Mouse (Mus musculus) heart, postnatal 4 days (tissue): ENCODE results near the gene Ephb1. TPM values are rescaled to one million over a fixed set of nuclear protein-coding genes. Genes with fewer than 3 reads are reported as not detected.

ENCODE experiments used
- DNase-seq: peaks from one replicate; pipeline ENCODE4 v3.0.0; 2021
- total RNA-seq, 2 experiments: library from RNA; stranded (reverse); gene quantifications; 2 replicates each; pipeline ENCODE4 v1.2.3; 2021

Gene Ephb1
- 1 to 10 TPM; 8.3 to 9.7 TPM for total RNA-seq

DNA sequence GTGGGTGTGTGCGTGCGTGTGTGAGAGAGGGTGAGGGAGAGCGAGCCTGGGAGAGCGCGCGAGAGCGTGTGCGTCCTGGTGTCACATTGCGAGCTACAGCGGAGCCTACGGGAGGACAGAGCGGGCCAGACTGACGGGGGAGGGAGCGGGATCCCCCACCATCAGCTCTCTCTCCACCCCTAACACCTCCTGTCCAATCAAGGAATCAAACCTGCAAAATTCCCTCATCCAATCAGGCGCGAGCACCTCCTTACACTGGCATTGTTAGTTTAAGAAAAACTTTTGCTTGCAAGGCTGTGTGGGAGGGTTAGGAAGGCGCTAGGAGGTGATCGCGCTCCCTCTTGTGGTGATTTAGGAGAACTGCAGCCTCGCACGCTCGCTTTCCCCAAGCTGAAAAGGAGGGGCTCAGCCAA, at the start of gene Ephb1:
Gene Ephb1 (minus strand): TSS at position 133 of the 413 bp plus-strand sequence.
- peak; percentile 88 for DNase-seq

DNA sequence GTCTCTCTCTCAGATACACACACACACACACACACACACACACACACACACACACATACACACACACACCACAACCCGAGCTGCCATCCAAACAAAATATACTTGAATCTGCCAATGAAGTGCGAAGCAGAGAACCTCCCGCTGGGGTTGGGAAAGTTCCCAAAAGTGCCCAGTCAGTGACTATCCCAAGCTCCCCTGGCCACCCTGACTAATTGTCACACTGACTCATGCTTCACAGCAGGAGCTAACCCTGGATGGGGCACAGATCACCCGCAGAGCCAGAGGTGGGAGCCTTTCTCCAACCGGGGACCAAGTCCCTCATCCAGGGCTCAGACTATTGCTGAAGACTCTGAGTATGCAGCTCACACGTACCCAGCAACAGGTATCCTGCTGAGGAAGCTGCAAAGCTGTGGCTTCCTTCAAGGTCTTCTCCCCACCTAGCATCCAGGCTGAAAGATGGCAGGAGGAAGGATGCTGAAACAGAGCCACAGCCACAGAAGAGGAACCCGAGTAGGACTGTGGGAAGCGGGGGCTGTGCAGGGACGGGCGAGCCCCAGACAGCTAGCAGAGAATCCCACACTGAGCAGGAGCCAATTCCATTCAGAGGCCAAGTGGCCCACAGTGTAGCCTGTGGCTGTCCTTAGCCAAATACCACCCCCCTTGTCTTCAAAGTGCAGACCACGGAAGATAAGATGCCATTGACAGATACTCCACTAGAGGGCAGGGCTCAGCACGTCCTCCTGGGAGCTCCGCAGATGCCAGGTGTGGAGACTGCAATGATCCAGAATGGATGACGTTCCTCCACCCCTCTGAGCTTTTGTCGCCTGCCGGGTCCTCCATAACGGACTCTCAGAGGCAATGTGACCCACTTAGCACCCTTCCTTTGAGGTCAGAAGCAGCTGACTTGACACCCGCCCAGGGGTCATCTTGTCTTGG, 48.9 kb upstream of the Ephb1 start:
- peak; percentile 50 for DNase-seq

DNA sequence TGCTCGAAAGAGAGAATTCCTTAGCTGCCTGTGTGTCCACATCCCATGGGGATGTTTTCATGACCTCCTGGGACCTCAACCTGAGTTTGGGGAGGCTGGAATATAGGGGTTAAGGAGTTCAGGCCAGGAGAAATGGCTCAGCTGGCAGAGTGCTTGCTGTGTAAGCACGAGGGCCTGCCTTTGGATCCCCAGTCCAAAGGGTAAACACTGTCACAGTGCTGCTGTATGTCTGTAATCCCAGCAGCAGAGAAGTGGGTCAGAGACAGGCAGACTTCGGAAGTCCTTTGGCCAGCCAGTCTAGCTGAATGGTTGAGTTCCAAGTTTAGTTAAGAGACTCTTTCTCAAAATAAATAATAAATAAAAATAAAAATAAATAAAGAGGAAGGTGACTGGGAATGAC, 48.2 kb upstream of the Ephb1 start:
- no peak for DNase-seq

DNA sequence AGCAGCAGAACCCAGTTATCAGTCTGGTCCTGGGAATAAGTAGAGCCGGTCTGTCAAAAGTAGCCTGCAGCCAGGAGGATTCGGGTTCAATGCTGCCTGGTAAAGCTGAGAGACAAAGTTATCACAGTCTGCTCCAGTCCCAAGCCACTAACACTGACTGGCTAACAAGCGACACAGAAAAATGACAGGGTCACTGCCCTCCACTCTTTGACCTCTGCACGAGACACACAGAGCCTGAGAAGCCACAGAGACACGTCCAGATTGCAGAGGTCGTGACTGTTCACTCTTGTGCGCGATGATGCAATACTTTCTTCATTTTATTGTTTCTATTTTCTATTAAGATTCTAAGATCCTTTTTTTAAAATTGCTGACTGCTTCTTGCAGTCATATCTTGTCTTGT, 33.8 kb upstream of the Ephb1 start:
- no peak for DNase-seq

DNA sequence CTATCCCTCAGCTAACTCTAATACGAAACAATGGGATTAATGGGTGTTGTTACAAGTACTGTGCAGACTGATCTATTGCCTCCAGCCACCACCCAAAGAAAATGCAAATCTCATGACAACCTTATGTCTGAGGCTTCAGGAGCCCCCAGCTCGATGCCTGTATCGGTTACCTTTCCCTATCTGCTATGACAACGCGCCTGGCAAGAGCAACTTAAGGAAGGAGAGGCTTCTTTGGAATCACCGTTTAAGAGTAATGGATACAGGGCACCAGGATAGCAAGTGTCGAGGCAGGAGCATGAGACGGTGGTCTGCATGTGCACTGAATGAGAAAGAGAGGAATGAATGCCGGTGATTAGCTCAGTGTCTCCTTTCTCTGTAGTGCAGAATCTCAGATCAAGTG, 32.3 kb upstream of the Ephb1 start:
- DNase-seq, result no peak

DNA sequence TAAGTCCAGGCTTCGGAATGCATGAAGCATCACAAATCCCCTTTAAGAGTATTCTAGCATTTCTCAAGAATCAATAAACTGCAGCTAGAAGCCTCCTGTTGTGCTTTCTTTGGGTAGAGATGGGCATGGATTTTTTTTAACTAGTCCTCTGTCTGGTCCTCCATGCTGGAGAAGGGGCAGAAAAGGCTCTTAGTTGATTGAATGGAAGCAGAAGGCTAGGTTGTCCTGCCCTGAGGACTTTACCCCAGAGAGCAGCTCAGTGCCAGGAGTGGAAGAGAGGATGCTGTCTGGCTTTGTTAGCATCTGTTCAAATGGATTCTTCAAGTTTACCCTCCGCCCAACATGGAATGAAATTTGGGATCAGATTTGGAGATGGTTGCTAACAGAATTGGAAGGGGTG, 25.7 kb upstream of the Ephb1 start:
- no peak for DNase-seq

DNA sequence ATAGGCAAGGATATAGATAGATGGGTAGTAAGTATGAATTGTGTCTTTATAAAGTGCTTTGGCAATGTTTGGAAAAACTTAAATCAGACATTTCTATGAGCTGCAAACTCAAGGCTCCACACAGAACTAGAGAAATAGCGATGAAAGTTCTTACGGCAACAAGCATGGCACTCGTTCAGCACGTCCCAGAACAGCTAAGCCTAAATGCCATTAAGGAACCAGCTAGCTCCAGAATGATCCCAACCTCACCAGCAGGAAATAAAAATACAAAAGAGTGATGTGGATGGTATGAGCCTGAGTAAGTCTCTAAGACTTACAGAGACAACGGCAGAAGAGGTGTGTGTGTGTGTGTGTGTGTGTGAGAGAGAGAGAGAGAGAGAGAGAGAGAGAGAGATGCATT, 20.2 kb upstream of the Ephb1 start:
- no peak for DNase-seq

DNA sequence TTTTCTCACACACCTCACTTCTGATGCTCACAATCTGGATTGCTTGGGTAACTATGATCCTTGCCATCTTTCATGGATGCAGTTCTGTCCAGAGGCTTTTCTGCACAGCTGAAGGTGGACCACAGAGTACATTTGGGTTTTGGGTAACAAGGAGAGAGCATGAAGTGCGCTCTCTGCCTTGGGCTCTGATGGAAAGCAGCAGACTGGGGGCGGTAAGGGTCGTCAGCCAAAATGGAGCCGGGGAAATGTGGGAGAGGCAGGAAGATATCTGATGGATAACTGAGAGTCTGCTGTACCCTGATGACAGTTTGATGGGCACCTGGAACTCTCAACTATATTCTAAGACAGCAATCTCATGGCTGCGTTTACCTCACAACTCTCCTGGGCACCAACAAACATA, 19.4 kb upstream of the Ephb1 start:
- no peak for DNase-seq

DNA sequence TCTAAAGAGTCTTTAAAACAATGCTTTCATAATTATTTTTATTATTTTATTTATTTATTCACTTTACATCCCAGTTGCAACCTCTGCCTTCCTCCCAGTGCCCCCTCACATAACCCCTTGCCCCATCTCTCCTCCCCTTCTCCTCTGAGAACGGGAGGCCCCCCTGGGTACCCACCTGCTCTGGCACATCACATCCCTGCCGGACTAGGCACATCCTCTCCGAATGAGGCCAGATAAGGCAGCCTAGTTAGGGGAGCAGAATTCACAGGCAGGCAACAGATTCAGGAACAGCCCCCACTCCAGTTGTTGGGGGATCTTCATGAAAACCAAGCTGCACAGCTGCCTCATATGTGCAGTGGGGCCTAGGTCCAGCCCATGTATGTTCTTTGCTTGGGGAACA, 17.4 kb upstream of the Ephb1 start:
- no peak for DNase-seq

DNA sequence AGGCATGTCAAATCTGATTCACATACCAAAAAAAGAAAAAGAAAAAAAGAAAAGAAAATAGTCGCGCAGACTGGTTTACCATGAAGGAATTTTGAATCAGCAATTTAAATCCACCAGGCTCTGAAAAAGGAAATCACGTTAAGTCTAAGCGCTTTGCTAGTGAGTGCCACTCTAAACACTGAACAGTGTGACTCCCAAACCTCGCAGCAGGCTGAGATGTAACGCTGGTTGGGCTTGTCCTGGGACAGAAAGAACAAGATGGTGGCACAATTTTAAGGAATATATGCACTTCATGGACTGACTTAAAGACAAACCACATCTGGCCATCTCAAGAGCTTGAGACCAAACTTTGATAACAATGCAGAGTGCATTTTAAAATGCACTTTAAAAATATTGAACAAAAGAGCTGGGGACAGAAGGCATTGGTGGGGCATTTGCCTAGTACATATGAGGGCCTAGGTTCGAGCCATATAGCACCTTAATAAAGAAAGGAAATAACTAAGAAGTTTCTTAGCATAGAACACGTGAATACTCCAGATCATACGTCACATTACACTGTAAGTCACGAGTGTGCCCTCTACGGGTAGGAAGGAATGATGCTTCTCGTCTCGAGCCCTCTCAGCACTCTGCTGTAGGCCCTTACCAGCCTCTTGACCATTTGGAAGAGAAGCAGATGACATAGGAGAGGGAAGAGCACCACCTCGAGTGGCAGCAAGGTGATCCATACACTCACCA, 16.7 kb upstream of the Ephb1 start:
- DNase-seq, result no peak

DNA sequence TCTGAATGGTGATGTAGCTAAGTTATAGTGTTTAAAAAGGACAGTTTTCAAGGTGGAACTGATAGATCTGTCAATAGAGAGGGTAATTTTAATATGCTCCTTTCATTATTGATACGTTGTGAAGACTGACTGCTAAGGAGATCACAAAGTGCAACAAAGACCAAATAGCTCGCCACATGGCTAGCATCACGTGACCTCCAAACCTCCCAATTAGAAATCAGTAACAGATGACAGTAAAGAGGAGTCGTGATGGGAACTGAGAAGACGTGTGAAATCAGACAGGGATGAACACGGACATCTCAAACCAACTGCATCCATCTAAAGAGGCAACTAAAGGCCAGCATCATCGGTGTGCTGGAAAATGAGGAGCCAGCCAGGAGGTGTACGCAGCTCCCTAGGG, 15.6 kb upstream of the Ephb1 start:
- DNase-seq, result no peak

DNA sequence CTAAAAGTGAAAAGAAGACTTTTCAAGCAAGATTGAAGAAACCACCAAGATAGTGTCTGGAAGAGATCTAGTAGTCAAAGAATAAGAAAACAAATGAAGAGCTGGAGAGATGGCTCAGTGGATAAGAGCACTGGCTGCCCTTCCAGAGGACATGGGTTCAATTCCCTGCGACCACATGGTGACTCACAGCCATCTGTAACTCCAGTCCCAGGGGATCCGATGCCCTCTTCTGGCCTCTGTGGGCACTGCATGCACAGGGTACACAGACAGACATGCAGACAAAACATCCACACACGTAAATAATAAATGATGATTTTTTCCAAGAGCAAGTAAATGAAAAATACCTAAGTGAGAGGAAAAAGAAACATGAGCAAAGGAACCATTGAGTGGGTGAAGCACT, 14.6 kb upstream of the Ephb1 start:
- DNase-seq, result no peak

DNA sequence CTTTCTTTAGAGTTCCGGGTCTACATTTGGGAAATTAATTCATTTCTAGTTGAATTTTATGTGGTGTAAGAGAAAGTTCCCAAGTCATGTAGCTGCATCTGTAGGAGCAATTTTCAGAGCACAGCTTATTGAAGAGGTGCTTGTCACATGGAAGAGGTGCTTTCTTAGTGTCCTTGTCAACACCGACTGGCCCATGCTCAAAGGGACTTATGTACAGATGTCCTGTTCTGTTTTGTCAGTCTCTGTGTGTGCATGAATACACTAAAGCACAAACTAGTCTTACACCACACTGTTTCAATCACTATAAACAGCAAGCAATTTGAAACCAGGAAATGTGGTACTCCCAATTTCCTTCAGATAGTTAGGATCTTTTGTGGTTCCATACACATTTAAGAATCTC, 13.3 kb upstream of the Ephb1 start:
- DNase-seq, result no peak

DNA sequence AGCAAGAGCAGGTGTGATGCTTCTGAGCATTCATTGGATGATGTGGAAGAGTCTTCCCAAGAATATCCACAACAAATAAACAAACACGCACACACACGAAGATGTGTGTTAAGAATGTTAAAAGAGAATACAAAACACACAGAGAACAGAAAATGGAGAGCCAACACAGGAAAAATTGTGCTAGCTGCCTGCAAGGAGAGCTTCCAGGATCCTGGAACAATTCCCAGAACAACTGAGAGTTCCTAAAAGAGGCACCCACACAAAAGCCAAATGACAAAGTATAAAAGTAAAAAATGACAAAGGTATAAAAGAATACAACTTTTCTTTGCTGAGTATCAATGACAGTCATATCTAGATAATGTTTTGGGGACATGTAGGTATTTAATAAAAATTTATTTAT, 11.0 kb upstream of the Ephb1 start:
- no peak for DNase-seq

DNA sequence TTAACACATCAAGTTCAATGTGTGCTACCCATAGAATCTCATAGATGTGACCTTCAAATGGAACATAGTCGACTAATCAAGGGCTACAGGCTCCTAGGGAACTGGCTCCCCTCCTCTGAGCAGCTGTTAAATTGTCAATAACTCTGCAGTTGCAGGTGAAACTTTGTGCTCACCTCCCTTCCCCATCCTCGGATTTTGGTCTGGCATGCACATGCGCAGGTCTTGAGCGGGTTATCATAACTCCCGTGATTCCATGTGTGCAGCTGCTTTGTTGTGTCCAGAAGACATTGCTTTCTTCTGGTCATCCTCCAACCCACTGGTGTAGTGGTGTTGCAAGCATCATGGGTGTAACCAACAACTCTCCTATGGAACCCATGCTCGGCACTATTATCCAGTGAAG, 4.8 kb upstream of the Ephb1 start:
- no peak for DNase-seq

DNA sequence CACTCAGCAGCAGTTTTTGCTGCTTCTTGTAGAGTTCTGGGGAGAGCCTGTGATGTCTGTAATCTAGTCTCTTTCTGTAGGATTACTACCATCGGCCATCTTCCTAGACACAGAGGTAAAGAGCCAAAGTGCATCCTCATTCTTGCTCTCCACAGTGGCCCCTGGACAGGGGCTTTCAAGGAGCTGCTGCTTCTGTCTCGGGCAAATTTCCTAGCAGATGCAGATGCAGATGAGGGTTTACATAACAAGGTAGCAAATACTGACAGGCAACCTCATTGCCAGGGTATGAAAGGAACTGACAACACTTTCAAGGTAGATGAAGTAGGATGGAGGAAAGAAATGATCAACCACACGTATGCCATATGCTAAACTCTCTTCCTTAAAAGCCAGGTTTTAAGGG, 4.2 kb upstream of the Ephb1 start:
- DNase-seq, result no peak

DNA sequence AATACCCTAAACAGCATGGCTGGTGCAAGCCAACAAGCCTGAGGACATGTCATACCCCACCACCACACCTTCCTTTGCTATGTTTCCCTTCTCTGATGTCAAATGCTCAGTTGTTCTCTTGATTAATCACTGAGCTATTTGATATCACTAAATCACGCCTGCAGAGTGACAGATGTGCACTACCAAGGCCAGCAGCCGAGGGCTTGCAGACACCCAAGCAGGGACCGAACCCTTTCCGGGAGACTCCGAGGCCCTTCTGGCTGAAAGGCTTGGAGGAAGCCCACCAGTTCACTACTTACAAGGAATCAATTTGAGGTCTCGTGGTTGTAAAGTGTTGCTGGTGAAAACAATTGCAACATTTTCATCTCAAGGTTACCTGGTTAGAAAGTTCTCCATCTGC, 3.5 kb upstream of the Ephb1 start:
- no peak for DNase-seq

DNA sequence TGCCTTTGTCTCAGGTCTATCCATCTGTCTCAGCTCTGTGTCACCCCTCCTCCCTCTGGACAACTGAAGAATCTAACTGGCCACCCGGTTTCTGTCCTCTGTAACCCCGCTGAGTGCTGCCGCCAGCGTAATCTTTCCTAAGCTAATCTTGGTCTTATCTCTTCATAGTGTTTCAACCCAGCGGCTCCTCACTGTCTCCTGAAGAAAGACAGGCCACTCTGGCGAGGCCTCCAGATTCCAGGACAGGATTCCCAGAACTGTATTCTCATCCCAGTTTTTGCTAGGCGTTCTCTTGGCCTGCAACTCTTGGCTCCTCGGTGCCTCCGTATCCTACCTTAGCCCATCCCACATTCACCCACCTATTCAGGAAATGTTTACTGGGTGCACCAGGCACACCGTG, 2.0 kb upstream of the Ephb1 start:
- DNase-seq, result no peak

DNA sequence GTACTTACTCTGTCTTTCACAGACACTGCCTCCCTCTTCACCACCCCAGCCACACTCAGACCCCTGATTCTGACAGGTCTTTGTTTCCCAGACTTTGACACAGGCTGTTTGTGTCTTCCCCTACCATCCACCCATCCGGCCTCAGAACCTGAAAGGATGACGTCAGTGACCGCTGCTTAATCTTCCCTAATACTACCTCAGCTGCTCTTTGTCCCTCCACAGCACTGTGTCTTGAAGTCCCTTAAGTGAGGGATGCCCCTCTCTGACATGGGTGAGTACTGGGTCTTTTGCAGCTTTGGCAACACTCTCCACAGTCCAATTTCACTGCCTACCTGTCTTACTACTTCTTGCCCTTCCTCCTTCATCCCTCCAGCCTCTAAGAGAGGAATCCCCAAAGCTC, 1.2 kb upstream of the Ephb1 start:
- DNase-seq, result no peak

DNA sequence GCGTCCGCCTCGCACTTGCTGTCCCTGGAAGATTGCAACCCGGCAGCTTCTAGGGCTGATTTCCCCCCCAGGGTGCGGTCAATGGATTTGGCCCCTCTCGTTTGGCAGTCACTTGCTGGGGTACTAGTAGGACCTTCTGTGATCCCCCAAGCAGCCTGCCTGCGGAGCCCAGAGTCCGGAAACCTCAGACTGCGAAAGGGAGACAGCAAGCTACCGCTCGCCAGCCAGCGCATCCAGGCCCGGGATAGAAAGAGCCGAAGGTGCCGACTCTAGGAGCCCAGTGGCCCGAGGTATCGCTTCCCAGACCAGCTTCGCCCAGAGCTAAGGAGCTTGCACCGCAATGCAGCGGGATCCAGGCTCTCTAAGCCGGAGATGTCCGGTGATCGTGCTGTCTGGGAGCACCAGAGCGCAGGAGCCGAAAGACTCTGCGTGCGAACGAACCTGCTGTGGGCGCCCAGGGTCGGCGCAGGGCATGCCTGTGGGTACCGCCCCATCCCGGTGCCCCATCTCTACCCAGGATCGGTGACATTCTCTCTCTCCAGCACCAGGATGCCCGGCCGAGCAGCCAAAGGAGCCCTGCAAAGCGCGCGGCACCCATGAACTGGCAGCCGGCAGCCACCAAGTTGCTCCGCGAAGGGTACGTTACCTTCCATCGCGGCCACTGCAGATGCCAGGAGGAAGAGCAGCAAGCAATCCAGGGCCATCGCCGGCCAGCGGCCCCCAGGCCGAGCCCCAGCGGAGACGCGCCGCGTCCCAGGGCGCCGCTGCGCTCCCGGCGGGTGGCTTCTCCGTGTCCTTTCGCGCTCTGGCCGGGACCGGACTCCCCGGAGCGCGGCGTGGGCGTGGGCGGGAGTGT, 629 bp downstream of the Ephb1 start:
- DNase-seq, result peak; percentile 25

DNA sequence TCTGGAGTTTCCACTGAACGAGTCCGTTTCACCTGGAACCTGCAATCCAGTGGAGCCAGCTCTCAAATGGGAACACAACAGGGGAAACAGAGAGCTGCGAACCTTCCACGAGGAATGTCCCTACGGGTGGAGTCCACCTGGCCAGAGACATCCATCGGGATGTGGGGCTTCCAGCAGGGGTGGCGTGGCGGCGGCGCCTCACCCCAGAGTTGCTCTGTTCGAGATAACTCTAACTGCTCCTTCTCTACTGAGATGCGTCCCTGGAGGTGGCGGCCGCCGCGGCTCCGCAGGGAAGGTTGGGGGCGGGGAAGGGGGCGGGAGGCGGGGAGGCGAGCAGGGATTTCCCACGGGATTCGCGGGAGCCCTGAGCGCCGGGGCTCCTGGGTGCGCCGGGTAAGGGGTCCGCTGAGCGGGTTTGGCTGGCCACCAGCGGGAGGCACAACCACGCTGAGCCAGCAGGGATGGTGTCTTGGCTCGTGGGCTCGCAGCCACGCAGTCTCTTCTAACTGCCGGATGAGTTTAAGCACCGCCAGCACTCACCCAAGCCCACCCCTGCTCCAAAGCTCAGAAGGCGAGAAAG, 1.3 kb downstream of the Ephb1 start:
- no peak for DNase-seq

DNA sequence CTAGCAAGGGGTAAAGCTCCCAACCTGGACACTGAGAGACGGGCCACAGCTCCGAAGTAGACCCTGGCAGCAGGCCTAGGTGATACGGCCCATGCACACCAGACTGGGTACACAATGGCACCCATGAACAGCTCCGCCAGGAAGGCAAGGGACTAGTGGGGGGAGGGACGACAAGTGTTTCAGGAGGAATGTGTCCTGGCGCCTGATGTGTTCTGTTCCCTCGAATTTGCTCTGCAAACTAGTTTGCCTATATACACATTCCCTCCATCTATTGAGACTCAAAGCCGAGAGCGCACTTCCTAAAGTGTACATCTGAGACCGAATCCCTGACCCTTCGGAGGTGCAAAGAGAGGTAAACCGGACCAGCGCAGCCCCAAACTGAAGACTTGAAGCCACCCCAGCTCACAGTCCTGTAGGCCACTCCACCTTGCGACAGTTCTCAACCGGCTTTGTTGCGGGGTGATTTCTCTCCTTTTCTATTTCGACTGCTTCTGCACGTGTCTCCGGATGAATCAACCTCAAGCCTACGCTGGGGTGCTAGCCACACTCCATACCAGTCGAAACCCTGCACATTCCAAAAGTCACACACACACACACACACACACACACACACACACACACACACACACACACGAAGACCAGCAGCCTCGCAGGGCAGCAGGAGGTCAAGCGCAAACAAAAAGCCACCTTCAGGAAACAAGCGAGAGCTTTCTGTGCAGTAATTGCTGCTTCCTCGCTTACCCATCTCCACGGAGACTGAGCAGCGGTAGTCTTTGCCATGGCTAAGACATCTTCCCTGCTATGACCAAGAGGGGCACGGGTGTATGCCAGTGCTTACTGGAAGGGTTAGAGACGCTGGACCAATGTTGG, 2.1 kb downstream of the Ephb1 start:
- no peak for DNase-seq
